Mouse (Mus musculus): ENCODE measurements around the gene Patj.

- TF ChIP-seq CTCF (conservative IDR thresholded peaks at IDR 0.05; ENCODE audit: insufficient read depth, insufficient read length, low read depth, low read length), result no peak
- no peak for TF ChIP-seq POLR2A (IDR thresholded peaks at IDR 0.05; ENCODE audit: low read depth, low read length)
Observed at GRCm38 (mm10) chr4:98581456-98581855, 185.9 kb downstream of the Patj start.

All from kidney, adult 2 months (tissue).